ENCODE assay signal across 22 mouse cellular contexts in the genomic region with DNA sequence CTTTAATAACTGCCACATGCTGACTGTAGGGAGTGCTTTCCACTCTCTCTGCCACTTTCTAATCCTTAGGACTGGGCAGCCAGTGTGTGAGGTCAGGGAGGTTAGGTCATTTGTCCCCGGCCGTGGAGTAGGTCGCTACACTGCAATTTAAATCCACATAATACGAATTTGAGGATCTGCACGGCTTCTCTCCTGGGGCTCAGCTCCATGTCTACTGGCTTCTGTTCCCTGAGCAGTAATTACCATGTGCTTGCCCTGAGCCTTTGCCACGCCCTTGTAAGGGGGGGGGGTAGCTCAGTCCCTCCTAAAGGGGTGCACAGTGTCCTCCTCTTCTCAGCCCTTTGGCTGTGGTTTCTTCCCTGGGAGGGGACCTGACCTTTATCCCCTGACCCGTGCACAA.
A peak's percentile ranks its signal among the peaks of the same experiment; 100 is the strongest.
DNase-seq lines count a peak whose midpoint lies in the region; ATAC-seq lines count a peak whose summit lies in the region.
"Had no signal": no experiment of that assay in that cellular context is flagged by ENCODE, and none has a peak within 500 bp of the region (broad histone marks: within the 10 kb centered on the region; RNA-seq: fewer than 3 reads in every experiment).

No protein-coding gene starts in this region.

- WGBS in kidney, embryonic 16.5 days, result 50% methylated on average over 7 of the region's 7 CpGs
- 44% methylated on average over 7 of the region's 7 CpGs for WGBS in kidney, embryonic 14.5 days
- WGBS in limb, embryonic 10.5 days, result 32% methylated on average over 7 of the region's 7 CpGs
- 83% methylated on average over 7 of the region's 7 CpGs for WGBS in heart, embryonic 10.5 days

- H3K27me3 ChIP-seq in kidney, embryonic 16.5 days (ENCODE audit: insufficient read depth, low read length), result no peaks in the 10 kb centered on the region
- H3K27me3 ChIP-seq in kidney, embryonic 14.5 days (ENCODE audit: control insufficient read depth, insufficient read depth, low read length), result no peaks in the 10 kb centered on the region
- H3K27me3 ChIP-seq in limb, embryonic 10.5 days (ENCODE audit: low read depth, poor library complexity, severe bottlenecking), result no peaks in the 10 kb centered on the region
- H3K27me3 ChIP-seq in heart, embryonic 10.5 days (ENCODE audit: insufficient read depth, poor library complexity, severe bottlenecking), result no peaks in the 10 kb centered on the region
- H3K27me3 ChIP-seq: forebrain, embryonic 15.5 days; heart, embryonic 12.5 days; neural tube, embryonic 12.5 days had no signal

- H3K4me2 ChIP-seq in kidney, embryonic 16.5 days (replicated peaks; ENCODE audit: low read depth, low read length), result no peak overlapping the region
- no peak overlapping the region for H3K4me2 ChIP-seq in kidney, embryonic 14.5 days (replicated peaks; ENCODE audit: low read depth, low read length)
- H3K4me2 ChIP-seq: forebrain, embryonic 15.5 days; heart, embryonic 12.5 days; liver, embryonic 13.5 days; neural tube, embryonic 12.5 days had no signal

- H3K4me1 ChIP-seq in kidney, embryonic 16.5 days (ENCODE audit: insufficient read depth, low read length), result no peaks in the 10 kb centered on the region
- no peaks in the 10 kb centered on the region for H3K4me1 ChIP-seq in kidney, embryonic 14.5 days (ENCODE audit: control insufficient read depth, insufficient read depth, low read length)
- H3K4me1 ChIP-seq in limb, embryonic 10.5 days, result peaks cover 36% of the 10 kb centered on the region
- H3K4me1 ChIP-seq in heart, embryonic 10.5 days, result 0 out of 2 replicates have a peak, but pooled peaks cover 6% of the 10 kb centered on the region
- H3K4me1 ChIP-seq: forebrain, embryonic 15.5 days; heart, embryonic 12.5 days; liver, embryonic 13.5 days; megakaryocyte, embryonic 14.5 days had no signal

- peak; percentile 51; the same call in 1 of the 2 replicates for ATAC-seq in kidney, embryonic 16.5 days (ENCODE audit: low FRiP score, low TSS enrichment)
- no peak for ATAC-seq in kidney, embryonic 14.5 days (ENCODE audit: low FRiP score, low TSS enrichment)
- ATAC-seq: forebrain, embryonic 15.5 days had no signal

- H3K36me3 ChIP-seq in kidney, embryonic 16.5 days (ENCODE audit: insufficient read depth, low read length), result no peaks in the 10 kb centered on the region
- no peaks in the 10 kb centered on the region for H3K36me3 ChIP-seq in kidney, embryonic 14.5 days (ENCODE audit: control insufficient read depth, insufficient read depth, low read length)
- peaks cover 41% of the 10 kb centered on the region for H3K36me3 ChIP-seq in limb, embryonic 10.5 days
- H3K36me3 ChIP-seq in heart, embryonic 10.5 days, result peaks cover 17% of the 10 kb centered on the region; the same call in 1 of the 2 replicates
- H3K36me3 ChIP-seq: forebrain, embryonic 15.5 days; heart, embryonic 12.5 days; liver, embryonic 13.5 days; neural tube, embryonic 12.5 days had no signal

- H3K9ac ChIP-seq in kidney, embryonic 16.5 days (replicated peaks; ENCODE audit: low read length), result no peak overlapping the region
- no peak overlapping the region for H3K9ac ChIP-seq in kidney, embryonic 14.5 days (ENCODE audit: low read depth, low read length)
- H3K9ac ChIP-seq: forebrain, embryonic 15.5 days; heart, embryonic 12.5 days; liver, embryonic 13.5 days; neural tube, embryonic 12.5 days had no signal

- no peak overlapping the region for H3K27ac ChIP-seq in kidney, embryonic 16.5 days (ENCODE audit: low read length)
- no peak overlapping the region for H3K27ac ChIP-seq in kidney, embryonic 14.5 days (ENCODE audit: low read depth, low read length)
- peak overlapping the region; percentile 46; the same call in 1 of the 2 replicates for H3K27ac ChIP-seq in limb, embryonic 10.5 days
- no peak overlapping the region for H3K27ac ChIP-seq in heart, embryonic 10.5 days
- H3K27ac ChIP-seq: forebrain, embryonic 15.5 days; liver, embryonic 13.5 days; neural tube, embryonic 12.5 days had no signal

- DNase-seq in embryo, embryonic 10 days (ENCODE audit: low spot score), result peak; percentile 24
- DNase-seq in embryo, embryonic 11 days, result no peak
- peak; percentile 18 for DNase-seq in adipocyte (ENCODE audit: low spot score)
- DNase-seq in limb, embryonic 10.5 days (ENCODE audit: low spot score), result no peak
- no peak for DNase-seq in layer of hippocampus, adult 9-11 months
- no peak for DNase-seq in heart, embryonic 10.5 days (ENCODE audit: low spot score)
- DNase-seq: cerebellum, adult 2 months; cerebellum, postnatal 25 days; gastrocnemius, postnatal 14 days; heart, adult 11 months; heart, postnatal 10 days; kidney, adult 11 months; liver, embryonic 13.5 days; lung, adult 2 months; right cerebral cortex, postnatal 14 days had no signal

- H3K4me3 ChIP-seq in kidney, embryonic 16.5 days (ENCODE audit: low read length), result no peak overlapping the region
- no peak overlapping the region for H3K4me3 ChIP-seq in kidney, embryonic 14.5 days (ENCODE audit: low read length)
- no peak overlapping the region for H3K4me3 ChIP-seq in limb, embryonic 10.5 days
- no peak overlapping the region for H3K4me3 ChIP-seq in heart, embryonic 10.5 days
- H3K4me3 ChIP-seq: erythroblast, embryonic 14.5 days; forebrain, embryonic 15.5 days; heart, embryonic 12.5 days; liver, embryonic 13.5 days; megakaryocyte, embryonic 14.5 days; neural tube, embryonic 12.5 days had no signal

- no peaks in the 10 kb centered on the region for H3K9me3 ChIP-seq in kidney, embryonic 16.5 days (ENCODE audit: low read length)
- H3K9me3 ChIP-seq in kidney, embryonic 14.5 days (ENCODE audit: control insufficient read depth, low read length), result no peaks in the 10 kb centered on the region
- no peaks in the 10 kb centered on the region for H3K9me3 ChIP-seq in limb, embryonic 10.5 days (replicated peaks)
- H3K9me3 ChIP-seq in heart, embryonic 10.5 days, result no peaks in the 10 kb centered on the region
- H3K9me3 ChIP-seq: forebrain, embryonic 15.5 days; heart, embryonic 12.5 days; liver, embryonic 13.5 days; neural tube, embryonic 12.5 days had no signal

Comparison
In these comparisons a context has a peak if more than half of its experiments do, and no peak if none do; other contexts are left out.
1. DNase-seq: peak in embryo, embryonic 10 days (single experiment) and adipocyte (single experiment); none in embryo, embryonic 11 days (single experiment), limb, embryonic 10.5 days (single experiment), layer of hippocampus, adult 9-11 months (single experiment) and heart, embryonic 10.5 days (single experiment).